ENCODE assay signal across 8 mouse cellular contexts in genomic region chr6:70790034-70790650, GRCm38 (mm10). TPM values are rescaled to one million over a fixed set of nuclear protein-coding genes. Genes with fewer than 3 reads are reported as not detected.
DNase-seq lines count a peak whose midpoint lies in the region; ATAC-seq and TF ChIP-seq lines count a peak whose summit lies in the region.

No protein-coding gene starts in this region.

- no peak for TF ChIP-seq CTCF in lung, adult 2 months (IDR thresholded peaks at IDR 0.05; ENCODE audit: insufficient read depth, low read length)
- TF ChIP-seq CTCF in heart, postnatal 0 days (IDR thresholded peaks at IDR 0.05; ENCODE audit: low read depth): no peak
- TF ChIP-seq CTCF in liver, postnatal 0 days (IDR thresholded peaks at IDR 0.05; ENCODE audit: low read depth): no peak

- peak overlapping the region; percentile 97 for H3K4me2 ChIP-seq in lung, embryonic 15.5 days
- peak overlapping the region; percentile 90 for H3K4me2 ChIP-seq in heart, postnatal 0 days (ENCODE audit: low read depth, low read length)
- peak overlapping the region; percentile 95 for H3K4me2 ChIP-seq in liver, postnatal 0 days (ENCODE audit: low read depth, low read length)
- H3K4me2 ChIP-seq in stomach, embryonic 16.5 days (ENCODE audit: low read depth, low read length): peak overlapping the region; percentile 87

- peaks cover 24% of the 10 kb centered on the region for H3K4me1 ChIP-seq in lung, embryonic 15.5 days
- no peaks in the 10 kb centered on the region; the same call in 1 of the 2 replicates for H3K4me1 ChIP-seq in lung, adult 2 months (ENCODE audit: control insufficient read depth, insufficient read depth, low read length)
- peaks cover 21% of the 10 kb centered on the region; the same call in 1 of the 2 replicates for H3K4me1 ChIP-seq in heart, postnatal 0 days (ENCODE audit: control insufficient read depth, insufficient read depth)
- peaks cover 54% of the 10 kb centered on the region for H3K4me1 ChIP-seq in liver, postnatal 0 days (ENCODE audit: insufficient read depth)
- H3K4me1 ChIP-seq in stomach, embryonic 16.5 days (ENCODE audit: control insufficient read depth, insufficient read depth, low read length): peaks cover 32% of the 10 kb centered on the region

- WGBS in lung, embryonic 15.5 days: 66% methylated on average over 9 of the region's 9 CpGs
- WGBS in lung, adult 2 months: 61% methylated on average over 9 of the region's 9 CpGs
- 71% methylated on average over 9 of the region's 9 CpGs for WGBS in heart, postnatal 0 days
- WGBS in liver, postnatal 0 days (ENCODE audit: insufficient replicate concordance): 31% methylated on average over 9 of the region's 9 CpGs
- WGBS in stomach, embryonic 16.5 days: 69% methylated on average over 9 of the region's 9 CpGs

- H3K9ac ChIP-seq in lung, embryonic 15.5 days: 0 out of 2 replicates have a peak overlapping the region, but pooled peaks have one; percentile 1
- H3K9ac ChIP-seq in heart, postnatal 0 days (replicated peaks; ENCODE audit: low read depth, low read length): no peak overlapping the region
- peak overlapping the region; percentile 74 for H3K9ac ChIP-seq in liver, postnatal 0 days (replicated peaks)
- peak overlapping the region; percentile 8; the same call in 1 of the 2 replicates for H3K9ac ChIP-seq in stomach, embryonic 16.5 days (ENCODE audit: low read length)

- peak overlapping the region; percentile 77 for H3K4me3 ChIP-seq in lung, embryonic 15.5 days
- no peak overlapping the region for H3K4me3 ChIP-seq in lung, adult 2 months (replicated peaks; ENCODE audit: extremely low read depth, low read depth, low read length)
- H3K4me3 ChIP-seq in heart, postnatal 0 days (ENCODE audit: low read depth, low read length): no peak overlapping the region
- peak overlapping the region; percentile 74 for H3K4me3 ChIP-seq in liver, postnatal 0 days (ENCODE audit: low read depth, low read length)
- peak overlapping the region; percentile 71 for H3K4me3 ChIP-seq in stomach, embryonic 16.5 days (replicated peaks; ENCODE audit: low read length)

- no peak for TF ChIP-seq POLR2A in lung, adult 2 months (IDR thresholded peaks at IDR 0.05; ENCODE audit: borderline replicate concordance, extremely low read depth, low read depth, low read length)

- no peak overlapping the region for H3K27ac ChIP-seq in lung, embryonic 15.5 days
- no peak overlapping the region for H3K27ac ChIP-seq in heart, postnatal 0 days (ENCODE audit: low read depth)
- peak overlapping the region; percentile 89 for H3K27ac ChIP-seq in liver, postnatal 0 days (ENCODE audit: low read depth)
- no peak overlapping the region for H3K27ac ChIP-seq in stomach, embryonic 16.5 days (ENCODE audit: low read length)

- H3K27me3 ChIP-seq in lung, embryonic 15.5 days: no peaks in the 10 kb centered on the region
- H3K27me3 ChIP-seq in heart, postnatal 0 days (ENCODE audit: control insufficient read depth, insufficient read depth, low read length): no peaks in the 10 kb centered on the region
- H3K27me3 ChIP-seq in liver, postnatal 0 days (ENCODE audit: insufficient read depth, low read length): no peaks in the 10 kb centered on the region
- no peaks in the 10 kb centered on the region for H3K27me3 ChIP-seq in stomach, embryonic 16.5 days (ENCODE audit: control insufficient read depth, insufficient read depth, low read length)

- H3K9me3 ChIP-seq in lung, embryonic 15.5 days: no peaks in the 10 kb centered on the region
- H3K9me3 ChIP-seq in heart, postnatal 0 days (replicated peaks; ENCODE audit: control insufficient read depth, low read length): no peaks in the 10 kb centered on the region
- H3K9me3 ChIP-seq in liver, postnatal 0 days (ENCODE audit: low read length): no peaks in the 10 kb centered on the region
- no peaks in the 10 kb centered on the region for H3K9me3 ChIP-seq in stomach, embryonic 16.5 days (replicated peaks; ENCODE audit: control insufficient read depth, low read length)

- no peak for TF ChIP-seq EP300 in heart, postnatal 0 days (IDR thresholded peaks at IDR 0.05; ENCODE audit: low read depth)
- TF ChIP-seq EP300 in liver, postnatal 0 days (IDR thresholded peaks at IDR 0.05; ENCODE audit: low read depth): no peak

- no peaks in the 10 kb centered on the region for H3K36me3 ChIP-seq in lung, embryonic 15.5 days
- peaks cover 1% of the 10 kb centered on the region for H3K36me3 ChIP-seq in heart, postnatal 0 days (replicated peaks; ENCODE audit: control insufficient read depth, insufficient read depth, low read length)
- peaks cover 3% of the 10 kb centered on the region for H3K36me3 ChIP-seq in liver, postnatal 0 days (replicated peaks; ENCODE audit: insufficient read depth, low read length)
- H3K36me3 ChIP-seq in stomach, embryonic 16.5 days (ENCODE audit: control insufficient read depth, insufficient read depth, low read length): no peaks in the 10 kb centered on the region

- ATAC-seq in lung, embryonic 15.5 days (ENCODE audit: borderline replicate concordance, extremely low read depth, low FRiP score, low TSS enrichment): no peak
- no peak for ATAC-seq in heart, postnatal 0 days (ENCODE audit: insufficient read depth, low read depth)
- ATAC-seq in liver, postnatal 0 days: no peak
- ATAC-seq in stomach, embryonic 16.5 days (ENCODE audit: insufficient read depth, low FRiP score): no peak

- no peak for DNase-seq in lung, adult 2 months
- no peak for DNase-seq in heart, postnatal 0 days (ENCODE audit: low spot score)
- DNase-seq in liver, postnatal 0 days: peak; percentile 36
- no peak for DNase-seq in cerebellum, adult 9-10 months
- DNase-seq in gastrocnemius, adult 18-20 months (ENCODE audit: low spot score): no peak
- DNase-seq in spleen, postnatal 14 days (ENCODE audit: low spot score in 2 of 2): no peak

RNA-seq across cellular contexts. Expression of gene Rpia, which starts 1.9 kb away (rescaled TPM):
- 2.3 and 2.5 TPM in 2 replicates for polyA plus RNA-seq in lung, embryonic 15.5 days (2015; fragmentation: Nextera tagmentation; extraction: Ambion mirVana)
- polyA plus RNA-seq in lung, adult 2 months (2012; rRNA removed): 8.8 and 10.7 TPM in 2 replicates
- total RNA-seq in heart, postnatal 0 days (2014; rRNA removed; ENCODE audit: low replicate concordance): 3.2 and 4.9 TPM in 2 replicates
- polyA plus RNA-seq in heart, postnatal 0 days (2015; fragmentation: Nextera tagmentation; extraction: Ambion mirVana): 0.87 and 0.92 TPM in 2 replicates
- 1.9 and 2.2 TPM in 2 replicates for polyA plus RNA-seq in liver, postnatal 0 days (2015; fragmentation: Nextera tagmentation; extraction: Ambion mirVana)
- 2.8 and 3.5 TPM in 2 replicates for polyA plus RNA-seq in stomach, embryonic 16.5 days (2015; fragmentation: Nextera tagmentation; extraction: Ambion mirVana)
- 10 to 100 TPM; 15.8 to 16.0 TPM for total RNA-seq in gastrocnemius, adult 18-20 months (2021)

RNA-seq across cellular contexts. Expression of gene Eif2ak3, which starts 54.2 kb away (rescaled TPM):
- polyA plus RNA-seq in lung, embryonic 15.5 days (2015; fragmentation: Nextera tagmentation; extraction: Ambion mirVana): 10.4 and 11.0 TPM in 2 replicates
- 12.6 and 14.8 TPM in 2 replicates for polyA plus RNA-seq in lung, adult 2 months (2012; rRNA removed)
- total RNA-seq in heart, postnatal 0 days (2014; rRNA removed; ENCODE audit: low replicate concordance): 16.6 and 20.4 TPM in 2 replicates
- 3.6 and 3.7 TPM in 2 replicates for polyA plus RNA-seq in heart, postnatal 0 days (2015; fragmentation: Nextera tagmentation; extraction: Ambion mirVana)
- 3.7 and 4.4 TPM in 2 replicates for polyA plus RNA-seq in liver, postnatal 0 days (2015; fragmentation: Nextera tagmentation; extraction: Ambion mirVana)
- polyA plus RNA-seq in stomach, embryonic 16.5 days (2015; fragmentation: Nextera tagmentation; extraction: Ambion mirVana): 10.9 and 11.1 TPM in 2 replicates
- 1 to 10 TPM; 2.7 to 3.9 TPM for total RNA-seq in gastrocnemius, adult 18-20 months (2021)

Comparison
In these comparisons a context has a peak if more than half of its experiments do, and no peak if none do; other contexts are left out.
1. H3K4me3 ChIP-seq: peak in lung, embryonic 15.5 days (single experiment), liver, postnatal 0 days (single experiment) and stomach, embryonic 16.5 days (single experiment); none in lung, adult 2 months (single experiment) and heart, postnatal 0 days (single experiment).
2. Peak in every context shown above with its lines, with median percentiles within 50 percentile points of each other: H3K4me2 ChIP-seq.